Mouse (Mus musculus): ENCODE measurements around the gene Eya4.
A peak's percentile ranks its signal among the peaks of the same experiment; 100 is the strongest.

Eya4 gene

GRCm38 (mm10) chr10:23350011-23350911 lies at the start of gene Eya4:
Gene Eya4 (minus strand): TSS chr10:23350786.
- DNase-seq (ENCODE audit: inconsistent age in 2 of 2, low spot score in 1 of 2) = peak; percentile 9 to 53

GRCm38 (mm10) chr10:23395399-23395798 lies 44.8 kb upstream of the Eya4 start:
- DNase-seq (ENCODE audit: inconsistent age in 2 of 2, low spot score in 1 of 2) = no peak

GRCm38 (mm10) chr10:23394556-23395245 lies 44.1 kb upstream of the Eya4 start:
- DNase-seq (ENCODE audit: inconsistent age in 2 of 2, low spot score in 1 of 2) = peak in 1 of 2 experiments; percentile 26

- no peak for DNase-seq (ENCODE audit: inconsistent age in 2 of 2, low spot score in 1 of 2)
These were observed 43.6 kb upstream of the Eya4 start for GRCm38 (mm10) chr10:23394152-23394551.

GRCm38 (mm10) chr10:23363866-23364265 lies 13.3 kb upstream of the Eya4 start:
- no peak for DNase-seq (ENCODE audit: inconsistent age in 2 of 2, low spot score in 1 of 2)

- DNase-seq (ENCODE audit: inconsistent age in 2 of 2, low spot score in 1 of 2) = peak in 1 of 2 experiments; percentile 56
These were observed 1.1 kb downstream of the Eya4 start for GRCm38 (mm10) chr10:23349392-23350010.

GRCm38 (mm10) chr10:23348893-23349391 lies 1.6 kb downstream of the Eya4 start:
- DNase-seq (ENCODE audit: inconsistent age in 2 of 2, low spot score in 1 of 2) = no peak

GRCm38 (mm10) chr10:23348101-23348892 lies 2.3 kb downstream of the Eya4 start:
- peak in 1 of 2 experiments; percentile 39 for DNase-seq (ENCODE audit: inconsistent age in 2 of 2, low spot score in 1 of 2)

GRCm38 (mm10) chr10:23337250-23337649 lies 13.3 kb downstream of the Eya4 start:
- no peak for DNase-seq (ENCODE audit: inconsistent age in 2 of 2, low spot score in 1 of 2)

- no peak for DNase-seq (ENCODE audit: inconsistent age in 2 of 2, low spot score in 1 of 2)
These were observed 17.8 kb downstream of the Eya4 start for GRCm38 (mm10) chr10:23332768-23333167.

GRCm38 (mm10) chr10:23327651-23328050 lies 22.9 kb downstream of the Eya4 start:
- no peak for DNase-seq (ENCODE audit: inconsistent age in 2 of 2, low spot score in 1 of 2)

- no peak for DNase-seq (ENCODE audit: inconsistent age in 2 of 2, low spot score in 1 of 2)
These were observed 28.3 kb downstream of the Eya4 start for GRCm38 (mm10) chr10:23322275-23322674.

- no peak for DNase-seq (ENCODE audit: inconsistent age in 2 of 2, low spot score in 1 of 2)
These were observed 55.0 kb downstream of the Eya4 start for GRCm38 (mm10) chr10:23295616-23296015.

GRCm38 (mm10) chr10:23292495-23292894 lies 58.1 kb downstream of the Eya4 start:
- DNase-seq (ENCODE audit: inconsistent age in 2 of 2, low spot score in 1 of 2) = no peak

- DNase-seq (ENCODE audit: inconsistent age in 2 of 2, low spot score in 1 of 2) = no peak
These were observed 73.2 kb downstream of the Eya4 start for GRCm38 (mm10) chr10:23277371-23277770.

GRCm38 (mm10) chr10:23271050-23271621 lies 79.5 kb downstream of the Eya4 start:
- no peak for DNase-seq (ENCODE audit: inconsistent age in 2 of 2, low spot score in 1 of 2)

GRCm38 (mm10) chr10:23270502-23270901 lies 80.1 kb downstream of the Eya4 start:
- no peak for DNase-seq (ENCODE audit: inconsistent age in 2 of 2, low spot score in 1 of 2)

- no peak for DNase-seq (ENCODE audit: inconsistent age in 2 of 2, low spot score in 1 of 2)
These were observed 98.4 kb downstream of the Eya4 start for GRCm38 (mm10) chr10:23252180-23252579.

- DNase-seq (ENCODE audit: inconsistent age in 2 of 2, low spot score in 1 of 2) = no peak
These were observed 104.1 kb downstream of the Eya4 start for GRCm38 (mm10) chr10:23246485-23246884.

- no peak for DNase-seq (ENCODE audit: inconsistent age in 2 of 2, low spot score in 1 of 2)
These were observed 113.7 kb downstream of the Eya4 start for GRCm38 (mm10) chr10:23236918-23237317.
